Mouse (Mus musculus): ENCODE results near the gene Gm10300.

GRCm38 (mm10) chr4:132093928-132094327 is 19.4 kb downstream of the Gm10300 start:
- TF ChIP-seq POLR2A (IDR thresholded peaks at IDR 0.05; ENCODE audit: low read depth, low read length) = no peak
- no peak for TF ChIP-seq CTCF (IDR thresholded peaks at IDR 0.05; ENCODE audit: extremely low read depth, insufficient read depth, insufficient read length, insufficient replicate concordance)
